Mouse (Mus musculus) frontal cortex, postnatal 10 days (tissue): ENCODE measurements around the gene Ttc27.
"Not testable (repeated sequence)": the region's sequence is repeated elsewhere in the genome, so short reads cannot be mapped to it uniquely, and the experiment has no call there.

Experiments
- DNase-seq, 2 experiments: peaks; one replicate each; pipeline ENCODE4 v3.0.0; 2022; ENCODE audit warnings: low spot score in 2 of 2, mixed read lengths in 1 of 2

The Ttc27 gene

DNA sequence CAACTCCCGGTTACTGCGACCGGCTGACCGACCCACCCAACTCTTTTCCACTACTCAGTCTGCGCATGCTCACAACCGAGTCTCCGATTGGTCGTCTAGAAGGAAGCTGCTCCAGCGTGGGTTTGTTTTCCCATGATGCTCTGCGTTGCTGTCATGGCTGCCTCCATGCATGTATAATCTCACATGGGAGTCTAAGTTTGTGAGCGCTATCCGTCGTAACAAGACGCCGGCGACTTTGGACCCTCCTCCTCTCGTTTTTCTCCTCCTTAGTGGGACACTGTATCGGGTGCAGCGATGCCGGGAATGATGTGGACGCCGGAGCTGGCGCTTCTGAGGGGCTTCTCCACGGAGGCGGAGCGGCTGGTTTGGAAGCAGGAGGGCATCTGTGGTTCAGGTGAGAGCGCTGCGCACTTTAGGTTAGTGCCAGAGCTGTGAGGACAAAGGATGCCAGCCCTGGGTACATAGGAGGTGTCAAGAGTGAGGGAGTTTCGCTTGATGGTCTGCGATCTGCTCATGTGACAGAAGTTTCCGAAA is at the start of gene Ttc27:
Gene Ttc27 (plus strand): TSS at position 115 of the 534 bp plus-strand sequence.
- DNase-seq = peak; percentile 88 to 95

DNA sequence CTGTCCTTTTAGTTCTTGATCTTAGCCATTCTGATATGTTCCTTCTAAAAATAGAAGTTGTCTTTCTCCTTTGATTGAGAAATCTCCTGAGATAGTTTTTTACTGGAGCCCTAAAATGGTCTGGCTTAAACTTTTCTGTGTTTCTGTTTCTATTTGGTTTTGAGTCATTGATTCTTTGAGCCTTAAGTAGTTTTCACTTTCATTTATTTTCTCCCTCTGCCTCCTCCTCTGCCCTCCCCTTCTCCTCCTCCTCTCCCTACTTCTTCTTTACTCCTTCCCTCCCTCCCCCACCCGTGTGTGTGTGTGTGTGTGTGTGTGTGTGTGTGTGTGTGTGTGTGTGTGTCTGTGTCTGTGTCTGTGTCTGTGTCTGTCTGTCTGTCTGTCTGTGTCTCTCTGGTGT is 49.5 kb upstream of the Ttc27 start:
- DNase-seq = no peak

- DNase-seq = no peak
Measured at GRCm38 (mm10) chr17:74670031-74670430, 47.5 kb upstream of the Ttc27 start.

DNA sequence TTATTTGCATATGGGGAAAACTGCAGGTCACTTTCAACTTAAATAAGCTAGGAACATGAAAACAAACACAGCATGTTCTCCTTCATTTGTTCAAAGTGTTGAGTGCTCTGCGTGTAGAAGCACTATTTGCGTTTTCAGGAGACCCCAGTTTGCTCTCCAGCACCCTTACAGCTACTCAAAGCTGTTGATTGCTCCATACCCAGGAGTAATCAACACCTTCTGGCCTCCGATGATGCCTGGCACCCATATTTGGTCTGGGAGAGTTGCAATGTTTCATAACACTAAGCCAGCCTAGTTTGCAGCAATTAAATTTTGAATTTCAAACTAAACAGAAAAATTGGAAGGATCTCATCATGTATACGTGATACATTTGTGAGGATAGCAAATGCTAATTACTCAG is 45.1 kb upstream of the Ttc27 start:
- DNase-seq = no peak

DNA sequence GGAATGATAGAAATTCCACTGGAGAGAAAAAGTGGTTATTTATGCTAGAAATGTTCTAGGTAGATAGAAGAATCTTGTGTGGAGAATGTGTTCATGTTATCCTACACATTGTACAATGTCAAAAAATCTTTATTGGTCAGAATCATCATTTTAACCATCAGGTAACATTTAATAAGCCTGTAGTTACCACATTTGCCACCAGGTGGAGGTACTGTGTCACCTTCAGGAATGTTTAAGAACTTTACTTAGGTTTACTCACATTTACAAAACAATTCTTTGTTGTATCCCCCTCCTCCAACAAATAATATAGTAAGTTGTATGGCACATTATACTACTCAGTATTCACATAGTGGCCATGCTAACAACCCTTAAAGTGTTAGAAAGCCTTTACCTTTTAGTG is 44.3 kb upstream of the Ttc27 start:
- DNase-seq = no peak

GRCm38 (mm10) chr17:74678061-74678460 is 39.5 kb upstream of the Ttc27 start:
- DNase-seq = no peak

DNA sequence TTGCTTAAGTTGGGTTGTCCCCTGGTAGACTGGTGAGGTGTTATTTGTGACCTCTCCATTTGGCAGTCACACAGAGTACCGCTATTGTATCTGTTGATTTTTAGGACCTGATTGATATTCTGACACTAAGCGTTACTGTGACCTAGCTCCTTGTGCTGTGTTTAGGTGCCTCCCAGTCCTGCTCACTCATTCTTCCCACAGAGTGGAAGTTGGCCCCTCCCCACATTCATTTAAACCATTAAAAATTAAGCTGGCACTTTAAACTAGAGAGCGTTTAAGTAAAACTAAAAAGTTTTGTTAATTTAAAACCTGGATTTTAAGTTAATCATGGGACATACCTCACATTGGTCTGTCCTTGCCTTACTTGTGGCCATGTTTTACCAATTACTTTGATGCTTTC is 32.6 kb upstream of the Ttc27 start:
- no peak for DNase-seq

DNA sequence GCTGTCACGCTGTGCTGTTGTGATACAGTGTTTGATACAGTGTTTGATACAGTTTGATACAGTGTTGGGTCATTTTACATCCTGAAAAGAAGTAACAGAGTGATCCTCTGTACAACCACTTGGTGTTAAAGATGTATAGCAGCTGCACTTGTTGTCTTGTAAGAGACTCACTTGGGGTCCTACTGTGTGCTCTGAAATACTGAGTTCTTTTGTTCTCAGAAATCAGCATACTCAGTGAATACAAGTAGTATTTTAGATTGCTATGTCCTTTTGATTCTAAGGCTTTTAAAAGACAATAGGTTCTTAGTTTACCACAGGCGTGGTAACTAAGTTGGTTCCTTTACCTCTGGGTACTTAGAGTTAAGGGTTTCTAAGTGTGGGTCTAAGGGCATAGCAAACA is 29.0 kb upstream of the Ttc27 start:
- DNase-seq = no peak

DNA sequence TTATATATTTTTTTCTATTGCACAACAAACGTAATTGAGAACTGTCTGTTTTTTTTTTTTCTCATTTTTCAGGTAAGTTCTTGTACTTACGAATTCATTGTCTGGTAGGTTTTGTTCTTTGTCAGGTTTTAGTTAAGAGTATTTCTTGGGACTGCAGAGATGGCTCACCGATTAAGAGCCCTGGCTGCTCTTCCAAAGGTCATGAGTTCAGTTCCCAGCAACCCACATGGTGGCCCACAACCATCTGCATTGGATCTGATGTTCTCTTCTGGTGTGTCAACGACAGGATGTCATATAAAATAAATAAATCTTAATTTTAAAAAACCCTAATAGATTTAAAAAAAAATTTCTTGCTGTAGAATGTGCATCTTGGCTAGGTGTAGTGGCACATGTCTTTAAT is 28.1 kb upstream of the Ttc27 start:
- DNase-seq = no peak

GRCm38 (mm10) chr17:74701661-74702060 is 15.9 kb upstream of the Ttc27 start:
- not testable (repeated sequence) for DNase-seq

DNA sequence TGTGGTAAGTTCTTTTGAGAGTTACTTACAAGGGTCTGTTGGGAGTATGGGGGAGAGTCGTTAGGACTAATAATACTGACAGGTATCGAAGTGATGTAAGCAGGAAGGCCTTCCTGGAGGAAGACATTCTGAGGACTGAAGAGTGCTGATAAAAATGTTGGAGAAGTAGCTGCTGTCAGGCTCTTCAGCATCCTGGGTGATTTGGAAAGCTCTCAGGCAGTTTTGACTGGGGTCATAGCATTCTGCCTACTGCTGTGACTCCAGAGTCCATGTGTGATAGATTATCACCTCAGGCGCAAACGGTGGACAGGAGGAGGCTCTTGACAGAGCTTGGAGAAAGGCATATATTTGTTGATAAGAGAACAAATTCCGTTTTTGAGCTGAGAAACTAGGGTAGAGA is 12.1 kb upstream of the Ttc27 start:
- no peak for DNase-seq

- DNase-seq = no peak
Measured at GRCm38 (mm10) chr17:74706593-74706992, 10.9 kb upstream of the Ttc27 start.

- no peak for DNase-seq
Measured at GRCm38 (mm10) chr17:74707637-74708152, 9.8 kb upstream of the Ttc27 start.

DNA sequence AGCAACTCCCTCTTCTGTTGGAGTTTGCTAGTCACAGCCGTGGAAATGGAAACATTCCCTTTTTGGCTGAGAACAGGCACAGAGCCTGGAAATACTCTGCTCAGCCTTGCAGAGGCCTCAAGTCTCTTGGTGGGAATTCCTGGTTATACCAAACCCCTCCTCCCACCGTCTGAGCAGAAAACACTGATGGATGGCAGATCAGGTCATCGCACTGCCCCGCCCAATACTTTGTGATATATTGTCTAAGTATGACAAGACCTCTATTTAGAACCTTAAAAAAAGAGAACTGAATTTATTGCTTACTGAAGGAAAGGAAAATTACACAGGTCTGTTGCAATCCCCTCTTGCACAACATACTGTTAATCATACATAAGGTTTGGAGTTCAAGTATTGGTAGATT is 6.8 kb upstream of the Ttc27 start:
- no peak for DNase-seq

GRCm38 (mm10) chr17:74711627-74712026 is 5.9 kb upstream of the Ttc27 start:
- DNase-seq = no peak

GRCm38 (mm10) chr17:74715128-74715527 is 2.4 kb upstream of the Ttc27 start:
- DNase-seq = no peak

DNA sequence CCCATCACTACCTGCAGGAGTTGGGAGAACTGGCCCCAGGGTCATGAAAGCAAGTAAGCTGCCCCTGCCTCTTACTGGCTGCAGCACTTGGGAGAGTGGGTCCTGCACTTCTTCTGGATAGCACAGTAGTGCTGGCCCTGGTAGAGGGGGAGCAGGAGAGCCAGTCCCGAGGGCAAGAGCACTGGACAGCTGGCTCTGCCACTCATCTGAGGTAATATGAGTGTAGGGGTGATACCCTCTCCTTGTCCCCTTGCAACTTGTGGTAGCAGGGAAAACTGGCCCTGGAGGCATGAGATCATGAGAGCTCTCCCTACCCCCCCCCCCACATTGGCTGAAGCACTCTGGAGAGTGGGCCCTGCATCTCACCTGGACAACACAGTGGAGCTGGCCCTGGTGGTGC is 1.8 kb upstream of the Ttc27 start:
- DNase-seq = no peak

DNA sequence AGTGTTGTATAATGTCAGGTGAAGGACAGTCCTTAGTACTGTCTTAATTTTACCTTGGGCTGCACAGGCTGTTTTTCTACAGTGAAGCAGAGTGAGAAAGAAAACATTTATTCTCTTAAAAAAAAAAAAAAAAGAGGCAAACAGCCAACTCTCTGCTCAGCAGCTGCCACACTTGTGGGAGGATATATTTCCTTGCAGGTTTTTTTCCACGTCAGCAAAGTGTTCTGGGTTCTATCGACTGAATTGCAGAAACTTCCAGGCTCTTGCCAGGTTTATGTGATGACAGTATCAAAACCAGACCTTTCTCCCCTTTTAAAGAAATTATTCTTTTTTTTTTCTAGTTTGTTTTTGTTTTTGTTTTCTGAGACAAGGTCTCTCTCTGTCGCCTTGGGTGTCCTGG is 889 bp upstream of the Ttc27 start:
- DNase-seq = no peak

GRCm38 (mm10) chr17:74717091-74717617 is 378 bp upstream of the Ttc27 start:
- DNase-seq = no peak

DNA sequence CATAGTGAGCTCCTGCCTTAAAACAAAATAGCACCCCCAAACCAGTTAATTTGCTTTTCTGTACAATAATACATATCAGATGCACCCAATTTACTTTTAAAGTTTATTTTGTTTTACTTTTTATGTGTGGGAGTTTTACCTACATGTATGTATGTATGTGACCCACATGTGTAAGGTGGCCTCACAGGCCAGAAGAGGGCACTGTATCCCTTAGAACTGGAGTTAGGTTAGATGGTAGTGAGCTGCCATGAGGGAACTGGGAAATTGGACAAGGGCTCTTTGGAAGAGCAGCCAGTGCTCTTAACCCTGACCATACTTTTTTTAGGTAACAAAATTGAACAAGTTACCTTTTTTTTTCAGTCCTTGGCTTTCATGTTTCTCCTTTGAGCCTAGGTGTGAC is 15.3 kb downstream of the Ttc27 start:
- no peak for DNase-seq

GRCm38 (mm10) chr17:74735392-74735791 is 17.9 kb downstream of the Ttc27 start:
- no peak for DNase-seq

GRCm38 (mm10) chr17:74749659-74750058 is 32.1 kb downstream of the Ttc27 start:
- DNase-seq = no peak

GRCm38 (mm10) chr17:74751026-74751425 is 33.5 kb downstream of the Ttc27 start:
- DNase-seq = no peak
